Mouse (Mus musculus) T-helper 17 cell (primary cell): Measurements from ENCODE around the gene Myh6.
"Not testable (repeated sequence)": the region's sequence is repeated elsewhere in the genome, so short reads cannot be mapped to it uniquely, and the experiment has no call there.

Experiments
- in situ Hi-C, 2 experiments: fragments of 300-600 bp; cut with MboI, MseI; formaldehyde crosslinking; loops; 1 replicate in 1 of 2; 2 replicates in 1 of 2; pipeline ENCODE4 v1.15.1; 2025; ENCODE audit warnings: high pct_unique_total_duplicates in 2 of 2

Myh6 gene

DNA sequence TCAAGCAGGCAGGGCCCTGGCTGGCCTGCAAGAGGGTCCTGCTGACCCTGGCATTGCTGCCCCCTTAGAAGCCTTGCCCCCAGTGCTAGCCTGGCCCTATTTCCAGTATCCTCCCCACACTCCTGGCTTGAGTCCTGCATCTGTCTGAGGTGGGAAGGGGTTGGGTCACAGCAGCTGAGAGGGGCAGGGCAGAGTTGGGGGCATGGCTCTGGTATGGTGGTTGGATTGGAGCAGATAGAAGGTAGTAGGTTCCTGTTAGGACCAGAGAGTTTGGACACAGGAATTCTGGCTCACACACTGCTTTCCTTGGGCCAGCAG is 28.1 kb upstream of the Myh6 start:
- in situ Hi-C loops: no loop called here

DNA sequence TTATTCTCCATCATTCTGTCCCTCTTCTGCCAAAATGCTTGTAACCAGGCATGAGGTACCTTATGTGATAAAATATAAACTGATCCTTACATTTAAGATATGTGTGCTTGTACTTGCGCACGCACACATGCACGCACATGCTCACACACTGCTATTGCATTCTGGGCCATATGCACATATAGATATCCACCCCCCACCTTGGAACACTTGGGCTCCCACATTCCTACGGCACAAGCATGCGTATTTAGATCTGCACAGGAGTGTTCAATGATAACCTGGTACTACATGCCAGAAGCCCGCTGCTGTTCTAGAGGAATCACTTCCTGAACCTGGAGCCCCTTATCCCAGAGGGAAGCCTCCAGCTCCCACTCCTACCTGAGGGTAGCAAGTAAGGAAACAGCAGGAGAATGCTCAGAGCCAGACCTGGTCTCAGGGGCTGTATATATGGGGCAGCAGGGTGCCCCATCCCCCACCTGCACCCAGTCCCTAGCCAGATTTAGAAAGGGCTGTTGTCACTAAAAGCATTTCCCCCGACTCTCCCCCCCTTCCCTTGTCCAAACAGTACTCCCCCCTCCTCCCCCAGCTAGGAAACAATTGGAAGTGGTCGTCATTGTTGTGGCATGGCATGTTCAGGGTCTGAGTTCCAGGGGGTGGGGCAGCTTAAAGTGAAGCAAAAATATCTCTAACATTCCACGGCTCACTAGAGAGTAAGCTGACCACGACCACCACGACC is 27.6 kb upstream of the Myh6 start, which contains the start of gene Myh7:
Myh7 (minus strand) TSS at position 491 of the 733 bp plus-strand sequence.
- in situ Hi-C loops: no loop called here

DNA sequence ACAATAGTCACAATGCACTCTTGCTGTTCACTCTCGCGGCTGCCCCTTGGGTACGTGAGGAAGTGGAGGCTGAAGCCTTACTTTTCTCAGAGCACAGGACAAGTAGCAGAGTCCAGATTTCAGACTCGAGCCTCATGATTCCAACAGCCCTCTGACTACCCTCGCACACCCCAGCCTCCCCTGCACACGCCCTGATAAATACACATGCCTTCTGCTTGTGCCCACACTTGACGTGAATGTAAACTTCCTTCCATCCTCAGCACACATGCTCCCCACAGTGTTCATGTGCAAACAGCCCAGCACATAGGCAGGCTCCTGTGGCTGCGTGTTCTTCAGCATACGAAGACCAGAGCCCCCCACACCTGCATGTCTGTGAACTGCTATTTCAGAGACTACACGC is 26.9 kb upstream of the Myh6 start:
- in situ Hi-C loops: no loop called here

DNA sequence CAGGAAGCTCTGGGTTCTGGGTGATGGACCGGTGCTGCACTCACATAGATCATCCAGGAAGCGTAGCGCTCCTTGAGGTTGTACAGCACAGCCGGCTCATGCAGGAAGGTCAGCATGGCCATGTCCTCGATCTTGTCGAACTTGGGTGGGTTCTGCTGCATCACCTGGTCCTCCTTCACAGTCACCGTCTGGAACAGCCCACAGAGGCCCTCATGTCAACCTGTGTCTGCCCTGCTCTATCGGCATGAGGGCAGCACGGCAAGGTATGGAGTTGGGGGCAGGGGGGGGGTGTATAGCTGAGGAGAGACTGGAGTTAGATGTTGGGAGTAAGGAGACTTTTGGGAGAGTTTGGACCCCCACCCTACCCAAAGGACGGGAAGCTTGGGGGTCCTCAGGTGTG is 25.5 kb upstream of the Myh6 start:
- in situ Hi-C loops: no loop called here

DNA sequence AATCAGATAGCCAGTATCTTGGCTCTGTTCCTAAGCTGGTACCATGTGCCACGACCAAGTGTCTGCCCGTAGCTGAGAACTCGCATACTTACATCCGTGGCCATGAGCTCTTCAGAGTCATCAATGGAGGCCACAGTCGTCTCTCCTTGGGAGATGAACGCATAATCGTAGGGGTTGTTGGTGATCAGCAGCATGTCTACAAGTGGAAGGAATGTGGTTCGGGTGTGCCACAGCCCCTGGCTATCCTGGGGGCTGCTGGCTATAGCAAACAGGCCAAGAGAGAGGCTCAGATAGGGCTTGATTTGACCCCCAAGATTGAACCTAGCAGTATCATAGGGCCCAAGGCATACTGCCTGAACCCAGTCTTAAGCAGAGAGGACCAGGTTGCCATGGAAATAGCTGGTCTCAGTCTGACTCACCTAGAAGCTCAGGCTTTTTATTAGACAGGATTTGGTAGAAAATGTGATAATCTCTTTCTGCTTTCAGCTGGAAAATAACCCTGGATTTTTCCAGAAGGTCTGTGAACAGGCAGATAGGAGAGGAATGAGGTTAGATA is 23.2 kb upstream of the Myh6 start:
- in situ Hi-C loops: no loop called here

DNA sequence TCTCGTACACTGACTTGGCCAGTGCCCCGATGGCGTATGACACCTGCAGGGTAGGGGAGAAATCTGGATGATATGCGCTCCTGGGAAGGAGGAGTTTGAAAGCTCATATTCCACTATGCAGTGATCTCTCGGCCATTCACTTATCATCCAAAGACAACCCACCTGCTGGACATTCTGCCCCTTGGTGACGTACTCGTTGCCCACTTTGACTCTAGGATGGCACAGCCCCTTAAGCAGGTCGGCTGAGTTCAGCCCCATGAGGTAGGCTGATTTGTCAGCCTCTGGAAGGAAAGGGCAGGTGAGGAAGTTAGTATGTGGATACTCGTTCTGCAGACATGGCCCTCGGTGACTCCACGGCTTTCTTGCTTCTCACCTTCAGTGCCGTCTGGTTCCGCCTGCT is 22.2 kb upstream of the Myh6 start:
- in situ Hi-C loops: no loop called here

DNA sequence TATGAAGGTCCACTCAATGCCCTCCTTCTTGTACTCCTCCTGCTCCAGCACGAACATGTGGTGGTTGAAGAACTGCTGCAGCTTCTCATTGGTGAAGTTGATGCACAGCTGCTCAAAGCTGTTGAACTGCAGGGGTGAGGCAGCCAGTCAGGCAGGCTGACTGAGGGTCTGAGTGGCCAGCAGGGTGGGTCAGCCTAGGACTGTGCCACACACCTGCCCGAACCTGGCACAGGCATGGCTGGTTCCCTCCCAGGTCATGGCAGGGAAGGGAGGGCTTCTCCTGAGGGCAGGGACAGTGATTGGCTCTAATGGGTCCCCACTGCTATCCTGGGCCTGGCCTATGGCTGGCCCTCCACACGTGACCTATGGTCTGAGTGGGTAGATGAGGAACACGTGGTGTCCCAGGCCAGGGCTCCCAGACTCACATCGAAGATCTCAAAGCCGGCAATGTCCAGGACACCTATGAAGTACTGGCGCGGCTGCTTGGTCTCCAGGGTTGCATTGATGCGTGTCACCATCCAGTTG is 21.7 kb upstream of the Myh6 start:
- in situ Hi-C loops: not testable (repeated sequence)

DNA sequence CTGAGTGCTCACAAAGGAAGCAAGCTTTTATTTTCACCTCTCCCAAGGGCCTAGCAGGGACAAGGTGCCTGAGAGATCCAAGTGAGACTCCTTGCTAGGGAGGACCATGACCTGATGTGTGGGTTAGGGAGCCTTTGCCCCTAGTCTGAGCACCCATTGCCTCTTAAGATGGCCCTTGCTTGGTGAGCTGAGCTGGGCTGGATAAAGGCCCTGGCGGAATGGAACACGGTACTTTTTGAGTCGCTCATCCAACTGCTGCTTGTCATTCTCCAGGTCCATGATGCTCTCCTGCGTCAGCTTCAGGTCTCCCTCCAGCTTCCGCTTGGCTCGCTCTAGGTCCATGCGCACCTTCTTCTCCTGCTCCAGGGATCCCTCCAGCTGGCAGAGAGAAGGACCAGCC is 15.2 kb upstream of the Myh6 start:
- in situ Hi-C loops: no loop called here

DNA sequence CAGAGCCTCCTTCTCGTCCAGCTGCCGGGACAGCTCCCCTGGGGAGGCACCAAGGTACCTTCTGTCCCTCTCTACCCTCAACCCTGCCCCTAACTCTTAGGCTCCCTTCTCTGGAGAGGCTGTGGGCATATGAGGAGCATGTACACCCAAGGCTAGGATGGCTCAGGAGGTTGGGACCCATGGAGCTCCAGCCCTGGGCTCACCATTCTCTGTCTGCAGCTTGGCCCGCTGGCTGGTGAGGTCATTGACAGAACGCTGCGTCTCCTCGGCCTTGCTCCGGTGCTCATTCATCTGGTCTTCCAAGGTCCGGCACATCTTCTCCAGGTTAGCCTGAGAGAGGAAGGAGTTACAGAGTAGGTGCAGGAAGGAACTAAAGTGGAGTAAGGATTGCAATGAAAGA is 11.9 kb upstream of the Myh6 start:
- in situ Hi-C loops: loop anchor here in 1 of 2 experiments (10.0 kb wide), 1 partner anchor 306 kb away; no protein-coding TSS in a partner anchor

DNA sequence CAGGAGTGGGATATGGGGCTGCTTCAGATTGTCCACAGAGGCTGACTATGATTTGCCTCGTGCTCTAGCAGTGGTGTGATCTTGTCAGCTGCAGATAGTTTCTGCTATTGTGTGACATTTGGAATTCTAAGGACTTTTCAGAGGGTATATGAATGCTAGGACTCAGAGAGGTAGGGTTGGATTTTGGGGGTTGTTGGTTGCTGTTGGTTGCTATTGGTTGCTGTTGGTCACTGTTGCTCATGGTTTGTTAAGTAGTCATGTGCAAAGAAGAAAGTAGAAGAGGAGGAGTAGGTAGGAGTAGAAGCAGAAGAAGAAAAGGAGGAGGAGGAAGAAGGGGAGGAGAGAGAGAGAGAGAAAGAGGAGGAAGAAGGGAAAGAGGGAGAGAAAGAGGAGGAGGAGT is 9.9 kb upstream of the Myh6 start, which contains the start of gene Gm17428:
Gm17428 (plus strand) TSS at position 301 of the 400 bp plus-strand sequence.
- in situ Hi-C loops: loop anchor here in 1 of 2 experiments (10.0 kb wide), 1 partner anchor 308 kb away; no protein-coding TSS in a partner anchor

DNA sequence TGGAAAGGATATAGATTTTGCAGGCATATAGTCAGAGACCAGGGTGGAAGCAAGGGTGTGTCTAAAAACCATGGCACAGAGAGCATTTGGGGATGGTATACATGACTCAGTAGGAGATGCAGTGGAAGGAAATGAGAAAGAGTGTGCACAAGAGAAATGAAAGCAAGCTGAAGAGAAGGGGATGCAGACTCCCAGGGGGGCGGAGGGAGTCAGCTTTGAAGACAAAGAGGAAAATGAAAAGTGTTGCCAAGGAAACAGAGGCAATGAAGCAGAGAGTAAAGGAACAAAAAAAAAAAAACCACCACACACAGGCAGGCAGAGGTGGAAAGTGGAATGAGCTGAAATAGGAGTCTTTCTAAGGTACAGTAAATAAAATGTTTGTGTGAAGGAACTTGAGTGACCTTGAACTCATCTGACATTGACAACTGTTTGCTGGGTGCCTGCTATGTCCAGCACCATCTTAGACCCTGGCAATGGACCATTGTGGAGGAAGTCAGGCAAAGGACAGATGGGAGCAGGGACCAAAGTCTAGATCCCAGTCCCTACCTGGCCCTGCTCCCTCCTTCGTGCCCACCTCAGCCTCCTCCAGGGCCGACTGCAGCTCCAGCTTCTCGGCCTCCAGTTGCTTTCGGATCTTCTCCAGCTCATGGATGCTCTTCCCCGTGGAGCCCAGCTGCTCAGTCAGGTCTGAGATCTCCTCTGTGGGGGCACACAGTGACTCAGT is 7.5 kb upstream of the Myh6 start:
- in situ Hi-C loops: loop anchor here in 1 of 2 experiments (10.0 kb wide), 1 partner anchor 311 kb away; no protein-coding TSS in a partner anchor

DNA sequence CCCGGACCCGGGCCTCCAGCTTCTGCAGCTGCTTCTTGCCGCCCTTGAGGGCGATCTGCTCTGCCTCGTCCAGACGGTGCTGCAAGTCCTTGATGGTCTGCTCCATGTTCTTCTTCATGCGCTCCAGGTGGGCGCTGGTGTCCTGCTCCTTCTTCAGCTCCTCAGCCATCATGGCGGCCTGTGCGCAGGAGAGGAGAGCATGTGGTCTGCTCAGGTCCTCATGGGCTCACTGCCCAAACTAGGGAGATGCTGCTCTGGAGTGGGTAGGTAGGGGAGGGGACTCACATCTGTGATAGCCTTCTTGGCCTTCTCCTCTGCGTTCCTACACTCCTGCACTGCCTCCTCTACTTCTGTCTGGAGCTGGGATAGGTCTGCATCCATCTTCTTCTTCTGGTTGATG is 6.1 kb upstream of the Myh6 start:
- in situ Hi-C loops: loop anchor here in 1 of 2 experiments (10.0 kb wide), 1 partner anchor 312 kb away; no protein-coding TSS in a partner anchor

DNA sequence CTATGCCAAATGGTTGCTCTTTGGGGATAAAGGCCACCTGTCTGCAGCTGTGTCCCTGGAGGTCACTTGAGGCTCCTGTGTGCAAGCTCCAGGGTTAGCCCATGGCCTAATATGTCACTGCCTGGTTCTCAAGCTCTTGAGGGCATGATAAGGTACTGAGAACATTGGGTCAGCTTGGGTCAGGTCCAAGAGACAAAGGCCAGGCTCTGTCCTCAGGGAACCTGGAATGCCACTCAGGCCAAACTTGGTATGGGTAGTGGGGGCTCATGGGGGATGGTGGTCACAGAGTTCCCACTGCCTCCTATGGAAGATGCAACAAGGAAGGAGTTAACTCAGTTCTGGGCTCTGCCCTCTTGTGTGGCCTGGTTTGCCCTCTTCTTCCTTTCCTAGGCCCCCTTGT is 1.6 kb upstream of the Myh6 start:
- in situ Hi-C loops: no loop called here

DNA sequence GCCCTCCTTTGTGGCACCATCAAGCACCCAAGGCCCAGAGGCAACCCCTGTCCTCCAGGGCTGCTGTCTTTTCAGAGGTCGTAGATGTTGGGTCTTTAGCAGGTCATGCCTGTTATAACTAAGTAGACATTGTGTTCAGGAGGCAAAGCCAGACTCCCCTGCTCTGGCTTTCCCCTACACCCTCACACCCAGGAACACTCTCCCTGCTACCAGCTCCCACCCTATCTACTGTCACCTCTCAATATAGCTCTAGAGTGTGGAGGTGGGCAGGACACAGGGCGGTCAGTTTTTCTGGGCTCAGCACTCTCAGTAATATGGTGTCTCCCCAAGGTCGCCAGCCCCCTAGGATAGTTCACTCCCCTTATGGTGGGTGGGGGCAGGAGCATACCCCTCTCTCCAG is 1.1 kb upstream of the Myh6 start:
- in situ Hi-C loops: no loop called here

DNA sequence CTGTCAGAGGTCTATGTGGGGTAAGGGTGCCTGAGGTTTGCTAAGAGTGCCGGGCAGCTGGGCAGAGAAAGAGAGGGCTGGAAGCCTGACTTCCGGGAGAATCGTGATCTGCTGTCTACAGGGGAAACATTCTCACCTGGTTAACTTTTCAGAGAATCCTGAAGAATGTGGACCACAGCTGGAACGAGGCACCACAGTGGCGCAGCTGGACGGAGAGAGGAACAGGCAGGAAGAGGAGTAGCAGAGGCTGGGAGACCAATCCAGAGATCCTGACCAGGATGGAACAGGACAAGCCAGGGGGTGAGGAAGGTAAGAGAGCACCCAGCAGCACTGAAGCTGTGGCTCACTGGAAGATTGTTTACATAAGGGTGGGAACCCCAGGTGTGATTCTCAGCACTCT is 1.1 kb downstream of the Myh6 start:
- in situ Hi-C loops: no loop called here

DNA sequence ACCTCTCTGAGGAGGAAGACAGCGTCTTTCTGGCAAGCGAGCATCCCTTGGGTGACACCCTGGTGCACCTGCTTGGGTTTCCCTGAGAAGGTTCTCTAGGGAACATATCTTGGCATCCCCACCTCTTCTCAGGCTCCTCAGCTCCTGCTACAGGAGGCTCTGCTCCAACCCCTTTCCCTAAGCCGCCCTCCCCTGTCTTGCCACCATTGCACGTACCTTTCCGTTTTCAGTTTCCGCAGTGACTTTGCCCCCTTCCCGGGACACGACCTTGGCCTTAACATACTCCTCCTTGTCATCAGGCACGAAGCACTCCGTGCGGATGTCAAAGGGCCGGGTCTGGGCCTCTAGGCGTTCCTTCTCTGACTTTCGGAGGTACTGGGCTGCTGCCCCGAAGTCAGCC is 1.7 kb downstream of the Myh6 start:
- in situ Hi-C loops: no loop called here

DNA sequence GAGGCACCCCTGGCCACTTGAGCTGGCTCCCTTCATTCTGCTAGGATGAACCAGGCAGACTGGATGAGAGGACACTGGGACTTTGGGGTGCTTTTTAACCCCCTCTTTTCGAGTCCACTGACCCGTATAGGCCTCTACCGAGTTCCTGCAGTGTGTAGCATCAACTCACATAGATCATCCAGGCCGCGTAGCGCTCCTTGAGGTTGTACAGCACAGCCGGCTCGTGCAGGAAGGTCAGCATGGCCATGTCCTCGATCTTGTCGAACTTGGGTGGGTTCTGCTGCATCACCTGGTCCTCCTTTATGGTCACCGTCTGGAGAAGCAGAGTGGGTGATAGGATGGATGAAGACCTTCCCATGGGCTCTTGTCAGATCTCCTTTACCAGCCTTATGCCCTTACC is 3.0 kb downstream of the Myh6 start:
- in situ Hi-C loops: no loop called here

DNA sequence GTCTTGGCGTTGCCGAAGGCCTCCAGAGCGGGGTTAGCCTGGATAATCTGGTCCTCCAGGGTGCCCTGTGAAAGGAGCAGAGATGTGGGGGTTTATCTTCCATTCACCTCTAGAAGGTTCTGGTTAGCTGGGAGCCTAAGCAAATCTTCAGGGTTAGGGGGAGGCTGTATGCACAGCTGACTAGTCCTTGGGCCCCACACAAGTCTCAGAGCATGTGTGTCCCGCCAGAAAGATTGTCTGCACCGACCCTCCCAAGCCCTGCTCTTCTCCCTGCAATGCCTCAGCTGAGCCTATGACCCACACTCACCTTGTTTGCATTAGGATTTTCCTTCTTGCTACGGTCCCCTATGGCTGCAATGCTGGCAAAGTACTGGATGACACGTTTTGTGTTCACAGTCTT is 4.0 kb downstream of the Myh6 start:
- in situ Hi-C loops: no loop called here

DNA sequence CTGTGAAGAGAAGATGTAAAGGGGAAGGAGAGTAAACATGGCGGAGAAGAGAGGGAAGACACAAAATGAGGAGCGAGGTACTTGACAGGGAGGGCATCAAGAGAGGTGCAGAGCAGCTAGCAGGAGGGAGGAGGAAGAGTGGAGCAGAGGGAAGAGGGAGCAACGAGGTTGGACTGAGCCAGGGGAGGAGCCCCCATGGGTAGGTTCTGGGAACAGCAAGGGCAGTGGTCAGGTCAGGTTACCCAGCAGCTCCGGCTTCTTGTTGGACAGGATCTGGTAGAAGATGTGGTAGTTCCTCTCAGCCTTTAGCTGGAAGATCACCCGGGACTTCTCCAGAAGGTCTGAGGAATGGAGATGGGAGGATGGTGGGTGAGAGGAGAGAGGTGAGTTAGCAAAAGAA is 5.2 kb downstream of the Myh6 start:
- in situ Hi-C loops: no loop called here

DNA sequence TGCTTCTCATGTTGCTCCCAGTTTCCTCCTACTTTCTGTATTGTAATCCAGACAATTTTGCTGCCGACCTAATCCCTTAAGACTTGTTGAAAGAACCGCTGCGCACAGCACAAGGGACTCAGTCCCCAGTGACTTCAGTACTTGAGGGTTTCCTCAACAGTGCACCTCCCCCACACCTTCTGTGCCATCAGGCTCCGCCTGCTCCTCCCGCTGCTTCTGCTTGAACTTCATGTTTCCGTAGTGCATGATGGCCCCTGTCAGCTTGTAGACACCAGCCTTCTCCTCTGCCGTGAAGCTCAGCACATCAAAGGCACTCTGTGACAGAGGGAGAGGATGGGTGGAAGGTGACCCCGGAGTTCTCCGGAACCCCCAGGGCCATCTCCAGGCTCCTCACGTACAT is 6.0 kb downstream of the Myh6 start:
- in situ Hi-C loops: no loop called here

DNA sequence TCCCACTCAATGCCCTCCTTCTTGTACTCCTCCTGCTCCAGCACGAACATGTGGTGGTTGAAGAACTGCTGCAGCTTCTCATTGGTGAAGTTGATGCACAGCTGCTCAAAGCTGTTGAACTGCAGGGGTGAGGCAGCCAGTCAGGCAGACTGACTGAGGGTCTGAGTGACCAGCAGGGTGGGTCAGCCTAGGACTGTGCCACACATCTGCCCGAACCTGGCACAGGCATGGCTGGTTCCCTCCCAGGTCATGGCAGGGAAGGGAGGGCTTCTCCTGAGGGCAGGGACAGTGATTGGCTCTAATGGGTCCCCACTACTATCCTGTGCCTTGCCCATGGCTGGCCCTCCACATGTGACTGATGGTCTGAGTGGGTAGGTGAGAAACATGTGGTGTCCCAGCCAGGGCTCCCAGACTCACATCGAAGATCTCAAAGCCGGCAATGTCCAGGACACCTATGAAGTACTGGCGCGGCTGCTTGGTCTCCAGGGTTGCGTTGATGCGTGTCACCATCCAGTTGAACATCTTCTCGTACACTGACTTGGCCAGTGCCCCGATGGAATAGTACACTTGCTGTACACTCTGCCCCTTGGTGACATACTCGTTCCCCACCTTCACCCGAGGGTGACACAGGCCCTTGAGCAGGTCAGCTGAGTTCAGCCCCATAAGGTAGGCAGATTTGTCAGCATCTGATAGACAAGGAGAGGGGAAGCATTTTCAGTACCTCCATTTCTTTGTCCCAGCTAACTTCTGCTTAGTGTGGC is 6.7 kb downstream of the Myh6 start:
- in situ Hi-C loops: not testable (repeated sequence)

DNA sequence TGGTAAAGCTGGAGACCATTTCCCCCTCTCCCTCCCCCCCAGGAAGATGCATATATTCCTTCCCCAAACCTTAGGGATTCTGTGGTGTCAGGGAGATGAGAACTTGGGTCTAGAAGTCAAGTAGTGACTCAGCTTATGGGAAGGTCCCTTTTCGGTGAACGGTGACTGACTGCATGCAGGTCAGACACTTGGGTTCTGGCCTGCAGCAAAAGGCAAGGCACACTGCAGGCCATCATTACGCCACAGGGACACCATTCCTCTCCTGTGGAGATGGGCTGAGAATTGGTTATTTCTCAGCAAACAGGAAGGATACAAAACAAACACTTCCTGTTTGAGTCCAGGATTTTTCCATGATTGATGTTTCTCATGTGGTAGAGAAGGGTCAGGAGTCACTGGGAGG is 7.5 kb downstream of the Myh6 start:
- in situ Hi-C loops: no loop called here
